Mouse (Mus musculus): ENCODE results near the gene Myl6b.

Myl6b gene

DNA sequence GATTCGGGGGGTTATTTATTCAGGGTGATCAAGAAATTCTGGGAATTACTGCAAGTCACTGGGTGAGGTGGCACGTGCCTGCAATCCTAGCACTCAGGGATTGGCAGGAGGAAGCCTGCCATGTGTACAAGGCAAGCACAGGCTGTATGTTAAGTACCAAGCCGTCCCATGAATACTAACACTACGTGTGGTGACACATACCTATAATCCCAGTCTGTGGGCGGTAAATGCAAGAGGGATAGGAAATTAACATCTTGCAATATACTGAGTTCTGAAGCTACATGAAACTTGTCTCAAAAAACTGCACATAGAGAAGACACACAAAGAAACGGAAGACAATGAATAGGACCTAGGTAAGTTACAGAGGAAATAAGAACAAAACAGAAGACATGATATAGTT, 47.5 kb downstream of the Myl6b start:
- no peak for ATAC-seq (ENCODE audit: low TSS enrichment)

GRCm38 (mm10) chr10:128445407-128445806, 53.1 kb downstream of the Myl6b start:
- ATAC-seq (ENCODE audit: low TSS enrichment) = no peak

GRCm38 (mm10) chr10:128444354-128444753, 54.1 kb downstream of the Myl6b start:
- no peak for ATAC-seq (ENCODE audit: low TSS enrichment)

Data from frontal cortex, adult (tissue).